Mouse (Mus musculus) CH12.LX (cell line): ENCODE results near the gene Atrnl1. TPM values are rescaled to one million over a fixed set of nuclear protein-coding genes. Genes with fewer than 3 reads are reported as not detected.
A peak's percentile ranks its signal among the peaks of the same experiment; 100 is the strongest.

Experiments used
- DNase-seq: peaks from one replicate; pipeline ENCODE4 v3.0.0-alpha.2; 2013; ENCODE audit errors: extremely low read depth
- H3K27ac ChIP-seq: 2 replicates; pipeline ENCODE4 v1.5.1; 2012; ENCODE audit warnings: low read depth, mild to moderate bottlenecking, control low read depth, moderate library complexity; ENCODE audit not compliant: insufficient read depth
- H3K27me3 ChIP-seq: replicated peaks from 2 replicates; pipeline ENCODE3; 2012; ENCODE audit warnings: inconsistent platforms
- H3K36me3 ChIP-seq, 2 experiments: replicated peaks in 1 of 2; 2 replicates each; pipeline versions ENCODE3 to v1.6.1; 2012; ENCODE audit warnings: inconsistent platforms in 1 of 2, low read length in 1 of 2, mild to moderate bottlenecking in 1 of 2, mixed read lengths in 1 of 2, moderate library complexity in 1 of 2; ENCODE audit not compliant: control insufficient read depth in 1 of 2, insufficient read depth in 1 of 2
- H3K4me1 ChIP-seq, 2 experiments: 2 replicates each; pipeline ENCODE4 v1.6.1; 2012; ENCODE audit warnings: inconsistent platforms in 1 of 2, moderate library complexity in 1 of 2; ENCODE audit not compliant: insufficient read depth in 2 of 2, control insufficient read depth in 1 of 2
- H3K4me2 ChIP-seq: 2 replicates; pipeline ENCODE4 v1.6.1; 2012; ENCODE audit warnings: low read depth, mild to moderate bottlenecking, control low read depth; ENCODE audit not compliant: poor library complexity, insufficient read depth, severe bottlenecking
- H3K4me3 ChIP-seq, 3 experiments: fragments of 150-350 bp in 1 of 3; sonication (generic) in 1 of 3; replicated peaks in 1 of 3; 2 replicates each; pipeline versions ENCODE3 to v1.5.1; 2011 to 2012; ENCODE audit warnings: low read depth in 2 of 3, low read length in 2 of 3, mild to moderate bottlenecking in 2 of 3, moderate library complexity in 2 of 3, control low read depth in 1 of 3, improper control_type of control experiment in 1 of 3, inconsistent platforms in 1 of 3, mixed read lengths in 1 of 3; ENCODE audit not compliant: poor library complexity in 1 of 3
- H3K79me2 ChIP-seq: replicated peaks from 2 replicates; pipeline ENCODE4 v1.6.1; 2012; ENCODE audit warnings: mild to moderate bottlenecking, moderate library complexity; ENCODE audit not compliant: control insufficient read depth, poor library complexity, insufficient read depth, severe bottlenecking; ENCODE audit errors: extremely low read depth
- H3K9ac ChIP-seq: 2 replicates; pipeline ENCODE4 v1.6.1; 2012; ENCODE audit warnings: low read depth, mild to moderate bottlenecking, control low read depth, moderate library complexity; ENCODE audit not compliant: insufficient read depth
- H3K9me3 ChIP-seq: replicated peaks from 2 replicates; pipeline ENCODE3; 2012; ENCODE audit warnings: low read length, inconsistent platforms, mixed read lengths
- BHLHE40 ChIP-seq: IDR thresholded peaks from 2 replicates; pipeline ENCODE4 v1.6.1; 2011; ENCODE audit warnings: mild to moderate bottlenecking, low read depth, low read length, improper control_type of control experiment
- CHD1 ChIP-seq: IDR thresholded peaks from 2 replicates; pipeline ENCODE4 v1.6.1; 2012; ENCODE audit warnings: low read depth, low read length, improper control_type of control experiment, inconsistent platforms
- CHD2 ChIP-seq: IDR thresholded peaks from 2 replicates; pipeline ENCODE4 v1.6.1; 2011; ENCODE audit warnings: low read length, improper control_type of control experiment
- CTCF ChIP-seq, 2 experiments: IDR thresholded peaks in 1 of 2; conservative IDR thresholded peaks in 1 of 2; 2 replicates each; pipeline ENCODE4 v1.5.1; 2011 to 2012; ENCODE audit warnings: low read depth in 2 of 2, low read length in 2 of 2, improper control_type of control experiment in 1 of 2, inconsistent platforms in 1 of 2, mild to moderate bottlenecking in 1 of 2, moderate library complexity in 1 of 2
- E2F4 ChIP-seq: IDR thresholded peaks from 2 replicates; pipeline ENCODE4 v1.6.1; 2011; ENCODE audit warnings: low read depth, low read length, improper control_type of control experiment; ENCODE audit not compliant: insufficient replicate concordance
- EP300 ChIP-seq: IDR thresholded peaks from 2 replicates; pipeline ENCODE4 v1.6.1; 2011; ENCODE audit warnings: low read length, improper control_type of control experiment
- GABPA ChIP-seq: IDR thresholded peaks from 2 replicates; pipeline ENCODE4 v1.6.1; 2012; ENCODE audit warnings: low read depth, low read length, improper control_type of control experiment, inconsistent platforms; ENCODE audit not compliant: insufficient replicate concordance
- IRF4 ChIP-seq: IDR thresholded peaks from 2 replicates; pipeline ENCODE4 v1.6.1; 2014; ENCODE audit warnings: low read depth, mild to moderate bottlenecking, inconsistent platforms, low read length, improper control_type of control experiment
- JUND ChIP-seq: conservative IDR thresholded peaks from 2 replicates; pipeline ENCODE4 v1.6.1; 2011; ENCODE audit warnings: low read depth, low read length, improper control_type of control experiment
- KAT2A ChIP-seq: IDR thresholded peaks from 2 replicates; pipeline ENCODE4 v1.6.1; 2012; ENCODE audit warnings: low read length, improper control_type of control experiment, inconsistent platforms; ENCODE audit not compliant: insufficient replicate concordance
- MAFK ChIP-seq: IDR thresholded peaks from 2 replicates; pipeline ENCODE4 v1.6.1; 2011; ENCODE audit warnings: low read length, improper control_type of control experiment; ENCODE audit not compliant: insufficient replicate concordance
- MAZ ChIP-seq: IDR thresholded peaks from 2 replicates; pipeline ENCODE4 v1.6.1; 2012; ENCODE audit warnings: low read depth, mild to moderate bottlenecking, inconsistent platforms, low read length, improper control_type of control experiment, moderate library complexity
- PAX5 ChIP-seq: IDR thresholded peaks from 2 replicates; pipeline ENCODE4 v1.6.1; 2012; ENCODE audit warnings: low read length, inconsistent platforms, mixed read lengths
- POLR2A ChIP-seq: IDR thresholded peaks from 2 replicates; pipeline ENCODE4 v1.6.1; 2011; ENCODE audit warnings: low read depth, mild to moderate bottlenecking, improper control_type of control experiment, low read length
- POLR2AphosphoS2 ChIP-seq: IDR thresholded peaks from 2 replicates; pipeline ENCODE4 v1.6.1; 2011; ENCODE audit warnings: low read depth, low read length, improper control_type of control experiment
- RAD21 ChIP-seq: IDR thresholded peaks from 2 replicates; pipeline ENCODE4 v1.6.1; 2011; ENCODE audit warnings: low read depth, mild to moderate bottlenecking, low read length, improper control_type of control experiment, moderate library complexity
- RCOR1 ChIP-seq: conservative IDR thresholded peaks from 2 replicates; pipeline ENCODE4 v1.6.1; 2012; ENCODE audit warnings: low read depth, mild to moderate bottlenecking, inconsistent platforms, low read length, improper control_type of control experiment
- TBP ChIP-seq: conservative IDR thresholded peaks from 2 replicates; pipeline ENCODE4 v1.6.1; 2011; ENCODE audit warnings: low read depth, low read length, improper control_type of control experiment
- ZNF384 ChIP-seq: IDR thresholded peaks from 2 replicates; pipeline ENCODE4 v1.6.1; 2012; ENCODE audit warnings: low read depth, low read length, improper control_type of control experiment, inconsistent platforms
- dilution Hi-C: fragments of 300-500 bp; cut with MboI; formaldehyde crosslinking; loops from 2 replicates; pipeline ENCODE4 v1.14.3; 2020; ENCODE audit warnings: low sequenced_read_pairs; ENCODE audit not compliant: extremely low pct_unique_long_range_greater_than_20kb, extremely low pct_ligation_motif_present
- in situ Hi-C: fragments of 300-500 bp; cut with MboI; formaldehyde crosslinking; loops from 3 replicates; pipeline ENCODE4 v1.14.3; 2019; ENCODE audit warnings: low sequenced_read_pairs, low pct_ligation_motif_present, low pct_unique_long_range_greater_than_20kb, mixed read lengths
- polyA plus RNA-seq: library from polyadenylated mRNA; unstranded; fragments of >175 nt; gene quantifications from 2 replicates; pipeline ENCODE4 v1.2.1, GENCODE M21; 2012; ENCODE audit warnings: low read depth; ENCODE audit not compliant: insufficient read length
- total RNA-seq, 2 experiments: library from RNA; depleted of rRNA; stranded (reverse); fragments of 300-350 nt in 1 of 2; fragments of >200 nt in 1 of 2; gene quantifications; 2 replicates each; pipeline ENCODE4 v1.2.3; 2012 to 2014

Atrnl1 gene
- total and polyA plus RNA-seq, 3 experiments, result 1.9 TPM

DNA sequence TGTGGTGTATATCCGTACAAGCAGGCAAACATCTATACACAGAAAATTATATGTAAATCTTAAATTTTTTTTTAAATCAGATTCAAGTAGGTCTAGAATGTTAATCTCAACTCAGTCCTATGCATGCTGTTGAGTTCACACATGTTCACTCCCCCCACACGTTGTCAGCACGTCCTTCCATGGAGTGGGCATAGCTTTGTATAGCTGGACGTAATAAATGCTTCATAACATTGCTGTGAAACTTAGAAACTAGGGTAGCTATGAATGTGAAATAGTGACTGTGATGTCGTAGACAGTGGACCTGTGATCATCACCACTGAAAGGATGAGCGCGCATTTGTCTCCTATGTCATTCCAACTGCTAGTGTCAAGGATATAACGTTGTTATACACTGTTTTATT, 278.0 kb downstream of the Atrnl1 start:
- Histone ChIP-seq H3K79me2 (no peaks in the 10 kb centered on the region), H3K27ac (no peak overlapping the region), H3K4me1 (peaks cover 3 to 18% of the 10 kb centered on the region in 2 experiments; a peak in 2 of 4 replicates), H3K4me2 (no peak overlapping the region), H3K9me3 (no peaks in the 10 kb centered on the region), H3K36me3 (no peaks in the 10 kb centered on the region), H3K9ac (no peak overlapping the region), H3K4me3 (no peak overlapping the region), H3K27me3 (no peaks in the 10 kb centered on the region)
- TF ChIP-seq IRF4, result no peak
- no peak for TF ChIP-seq TBP
- no peak for TF ChIP-seq CHD1
- no peak for TF ChIP-seq RAD21
- TF ChIP-seq RCOR1, result no peak
- TF ChIP-seq CHD2, result no peak
- no peak for TF ChIP-seq PAX5
- no peak for TF ChIP-seq MAZ
- no peak for TF ChIP-seq E2F4
- no peak for TF ChIP-seq KAT2A
- TF ChIP-seq GABPA, result no peak
- no peak for TF ChIP-seq EP300
- TF ChIP-seq ZNF384, result no peak
- TF ChIP-seq CTCF (conservative IDR thresholded peaks at IDR 0.05 in 1 of 2, IDR thresholded peaks at IDR 0.05 in 1 of 2; ENCODE audit: low read depth in 2 of 2, low read length in 2 of 2), result no peak
- DNase-seq, result no peak
- dilution Hi-C loops (no loop called here), in situ Hi-C loops (no loop called here)

DNA sequence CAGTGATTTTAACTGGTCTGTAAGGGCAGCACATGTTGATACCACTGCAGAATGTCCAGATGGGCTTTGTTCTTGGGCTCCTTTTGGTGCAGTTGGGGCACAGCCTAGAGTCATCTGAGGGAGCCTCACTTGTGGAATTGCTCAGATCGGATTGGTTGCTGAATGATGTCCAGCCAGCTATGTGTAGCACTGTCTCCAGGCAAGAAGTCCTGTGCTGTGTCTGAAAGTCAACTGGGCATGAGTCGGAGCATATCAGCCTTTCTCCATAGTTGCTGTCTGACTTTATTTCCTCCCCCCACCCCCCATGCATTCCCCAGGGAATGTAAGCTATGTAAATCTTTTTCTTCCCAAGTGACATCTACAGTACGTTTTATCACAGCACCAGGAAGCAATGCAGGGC, 278.9 kb downstream of the Atrnl1 start:
- TF ChIP-seq MAFK (no peak), POLR2AphosphoS2 (no peak), JUND (no peak), MAZ (no peak), POLR2A (no peak), BHLHE40 (no peak)
- Histone ChIP-seq H3K36me3 (no peaks in the 10 kb centered on the region), H3K4me1 (peaks cover 3 to 18% of the 10 kb centered on the region in 2 experiments; a peak in 2 of 4 replicates), H3K4me3 (no peak overlapping the region), H3K4me2 (0 out of 2 replicates have a peak overlapping the region, but pooled peaks have one; percentile 25), H3K27me3 (no peaks in the 10 kb centered on the region), H3K79me2 (no peaks in the 10 kb centered on the region), H3K9me3 (no peaks in the 10 kb centered on the region), H3K9ac (no peak overlapping the region), H3K27ac (no peak overlapping the region)
- dilution Hi-C loops, result no loop called here
- DNase-seq, result no peak
- in situ Hi-C loops, result no loop called here
